Mouse (Mus musculus) stomach, postnatal 0 days (tissue): ENCODE data around the gene Clrn2. TPM values are rescaled to one million over a fixed set of nuclear protein-coding genes. Genes with fewer than 3 reads are reported as not detected.
"Not testable (repeated sequence)": the region's sequence is repeated elsewhere in the genome, so short reads cannot be mapped to it uniquely, and the experiment has no call there.

Experiments
- ATAC-seq: fragments of 200-750 bp; cut with Nextera tagmentation; 2 replicates; pipeline ENCODE4 v1.8.0; 2017; ENCODE audit not compliant: low FRiP score, low TSS enrichment
- DNase-seq: peaks from one replicate; pipeline ENCODE4 v3.0.0-alpha.2; 2016; ENCODE audit warnings: low spot score
- H3K27ac ChIP-seq: fragments of 300-500 bp; sonication (generic); replicated peaks from 2 replicates; pipeline ENCODE4 v1.5.1; 2014; ENCODE audit warnings: mild to moderate bottlenecking, control low read depth
- H3K27me3 ChIP-seq: fragments of 300-500 bp; sonication (generic); 2 replicates; pipeline ENCODE4 v1.6.1; 2014; ENCODE audit warnings: low read length; ENCODE audit not compliant: control insufficient read depth, insufficient read depth
- H3K36me3 ChIP-seq: fragments of 300-500 bp; sonication (generic); 2 replicates; pipeline ENCODE4 v1.6.1; 2014; ENCODE audit warnings: low read length, mixed read lengths; ENCODE audit not compliant: control insufficient read depth, insufficient read depth
- H3K4me1 ChIP-seq: fragments of 300-500 bp; sonication (generic); replicated peaks from 2 replicates; pipeline ENCODE4 v1.6.1; 2014; ENCODE audit warnings: antibody characterized with exemption; ENCODE audit not compliant: control insufficient read depth, insufficient read depth
- H3K4me2 ChIP-seq: fragments of 300-500 bp; sonication (generic); replicated peaks from 2 replicates; pipeline ENCODE4 v1.6.1; 2014; ENCODE audit warnings: low read depth, mild to moderate bottlenecking, control low read depth, moderate library complexity
- H3K4me3 ChIP-seq: fragments of 300-500 bp; sonication (generic); 2 replicates; pipeline ENCODE4 v1.5.1; 2014; ENCODE audit warnings: low read depth, low read length, control low read depth
- H3K9ac ChIP-seq: fragments of 300-500 bp; sonication (generic); 2 replicates; pipeline ENCODE4 v1.6.1; 2014; ENCODE audit warnings: mild to moderate bottlenecking, low read length, control low read depth, mixed read lengths
- H3K9me3 ChIP-seq: fragments of 300-500 bp; sonication (generic); 2 replicates; pipeline ENCODE4 v1.6.1; 2016; ENCODE audit warnings: low read length; ENCODE audit not compliant: control insufficient read depth
- CTCF ChIP-seq: IDR thresholded peaks from 2 replicates; pipeline ENCODE4 v1.5.1; 2016; ENCODE audit warnings: antibody characterized with exemption, low read depth, mild to moderate bottlenecking, moderate library complexity
- EP300 ChIP-seq: optimal IDR thresholded peaks from 2 replicates; pipeline ENCODE3; 2016; ENCODE audit warnings: antibody characterized with exemption
- WGBS: fragments of 180-500 bp; shearing (Covaris S2); extraction: QIAGEN DNeasy Blood & Tissue Kit; methylation state at CpG from one replicate; pipeline ENCODE4 v1.1.7; 2014; 5-methylcytosine and 5-hydroxymethylcytosine counted together
- polyA plus RNA-seq: library from polyadenylated mRNA; unstranded; fragments of >200 nt; fragmentation: Nextera tagmentation; extraction: Ambion mirVana; gene quantifications from 2 replicates; pipeline ENCODE4 v1.2.1, GENCODE M21; 2015

The Clrn2 gene
- polyA plus RNA-seq, 1 experiment from 2014 or later, result not detected

DNA sequence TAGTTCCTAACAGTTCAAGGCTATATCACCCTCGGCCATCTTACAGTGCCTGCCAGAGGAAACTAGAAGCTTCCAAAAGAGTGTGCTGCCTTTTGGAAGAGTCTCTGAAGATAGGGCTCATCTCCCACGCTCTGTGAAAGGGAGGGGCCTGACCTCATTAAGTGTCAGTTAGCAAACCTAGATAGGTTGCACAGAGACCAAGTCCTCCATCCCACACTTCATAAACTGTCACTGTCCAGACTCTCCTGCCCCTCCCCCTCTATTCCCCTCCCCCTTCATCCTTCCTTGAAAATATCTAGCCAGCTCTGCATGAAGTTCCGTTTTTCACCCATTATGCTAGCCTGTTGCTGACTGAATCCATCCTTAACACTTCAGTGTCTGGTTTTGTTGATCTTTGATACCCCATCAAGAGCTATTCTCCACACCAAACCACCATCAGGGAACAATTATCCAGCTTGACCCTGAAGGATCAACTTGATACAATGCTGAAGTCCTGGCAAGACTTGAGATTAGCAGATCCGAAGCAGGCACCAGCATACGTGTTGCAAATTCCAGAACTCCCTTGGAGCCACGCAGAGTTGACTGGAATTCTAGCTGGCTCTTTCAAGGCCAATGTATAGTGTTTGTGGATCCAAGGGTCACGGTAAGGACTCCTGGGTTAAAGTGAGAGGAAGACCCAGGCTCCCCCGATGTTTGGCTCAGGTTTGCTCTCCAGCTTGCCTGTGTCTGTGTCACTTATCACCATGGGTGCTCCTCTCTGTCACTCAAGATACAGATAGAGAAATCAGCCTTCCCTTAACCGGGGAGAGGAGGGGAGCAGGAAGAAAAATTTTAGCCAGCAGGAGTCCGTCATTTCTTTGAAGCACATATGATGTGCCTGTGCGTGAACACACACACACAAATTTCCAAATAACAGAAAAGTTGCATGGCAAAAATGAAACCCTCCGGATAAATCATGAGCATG, 31.4 kb upstream of the Clrn2 start:
- WGBS, result 68% methylated on average over 12 of the region's 12 CpGs
- TF ChIP-seq CTCF (no peak), EP300 (no peak)
- Histone ChIP-seq H3K9me3 (no peaks in the 10 kb centered on the region), H3K4me1 (no peaks in the 10 kb centered on the region), H3K4me3 (no peak overlapping the region), H3K4me2 (no peak overlapping the region), H3K27ac (no peak overlapping the region), H3K9ac (no peak overlapping the region), H3K27me3 (no peaks in the 10 kb centered on the region), H3K36me3 (no peaks in the 10 kb centered on the region)
- DNase-seq (no peak), ATAC-seq (no peak)

DNA sequence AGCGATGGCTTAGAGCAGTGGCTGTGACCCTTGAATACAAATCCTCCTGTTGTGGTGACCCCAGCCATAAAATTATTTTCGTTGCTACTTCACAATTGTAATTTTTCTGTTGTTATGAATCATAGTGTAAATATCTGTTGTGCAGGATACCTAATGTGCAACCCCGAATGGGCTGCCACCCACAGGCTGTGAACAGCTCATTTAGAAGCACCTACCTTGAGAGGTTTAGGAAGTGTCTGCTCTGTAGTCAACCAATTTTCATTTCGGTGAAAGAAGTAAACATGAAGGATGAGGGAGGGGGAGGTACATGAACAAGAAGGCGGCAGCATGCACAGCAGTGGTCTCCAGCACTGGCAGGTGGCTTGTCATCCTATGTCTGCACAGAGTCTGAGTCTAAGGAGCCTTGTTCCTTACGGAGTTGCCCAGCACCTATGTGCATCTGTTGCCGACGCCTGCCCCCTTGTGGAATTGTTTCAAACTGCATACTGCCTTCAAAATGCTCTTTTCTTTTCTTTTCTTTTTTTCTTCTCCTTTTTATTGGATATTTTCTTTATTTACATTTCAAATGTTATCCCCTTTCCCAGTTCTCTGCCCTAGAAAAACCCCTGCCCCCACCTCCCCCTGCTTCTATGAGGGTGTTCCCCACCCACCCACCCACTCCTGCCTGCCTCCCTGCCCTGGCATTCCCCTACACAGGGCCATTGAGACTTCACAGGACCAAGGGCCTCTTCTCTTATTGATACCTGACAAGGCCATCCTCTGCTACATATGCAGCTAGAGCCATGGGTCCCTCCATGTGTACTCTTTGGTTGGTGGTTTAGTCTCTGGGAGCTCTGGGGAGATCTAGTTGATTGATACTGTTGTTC, 29.3 kb upstream of the Clrn2 start:
- ATAC-seq (no peak), DNase-seq (peak; percentile 59)
- TF ChIP-seq CTCF (peak; percentile 88), EP300 (no peak)
- Histone ChIP-seq H3K36me3 (no peaks in the 10 kb centered on the region), H3K27ac (no peak overlapping the region), H3K4me3 (no peak overlapping the region), H3K4me1 (no peaks in the 10 kb centered on the region), H3K4me2 (no peak overlapping the region), H3K9me3 (no peaks in the 10 kb centered on the region), H3K27me3 (no peaks in the 10 kb centered on the region), H3K9ac (no peak overlapping the region)
- WGBS, result 39% methylated on average over 8 of the region's 8 CpGs

DNA sequence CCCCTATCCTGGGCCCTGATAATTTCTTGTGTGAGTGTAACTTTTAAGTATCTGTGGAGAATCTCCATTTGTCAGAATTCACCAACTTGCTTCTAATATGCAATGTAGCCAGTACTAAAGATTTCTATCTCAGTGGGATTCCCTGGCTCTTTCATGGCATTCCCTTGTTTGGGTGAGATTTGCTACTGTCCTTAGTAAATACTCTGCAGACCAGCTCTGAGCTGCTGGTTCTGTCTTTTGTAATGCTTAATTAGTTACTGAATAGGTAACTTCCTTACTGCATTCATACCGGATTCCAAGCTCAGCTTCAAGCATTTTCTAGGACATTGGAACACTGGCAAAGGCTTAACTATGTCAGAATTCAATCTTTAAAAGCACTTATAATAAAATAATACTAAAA, 27.8 kb upstream of the Clrn2 start:
- H3K36me3 ChIP-seq, H3K9me3 ChIP-seq, H3K4me1 ChIP-seq, H3K4me3 ChIP-seq, H3K9ac ChIP-seq, ATAC-seq, H3K4me2 ChIP-seq, DNase-seq, H3K27ac ChIP-seq, H3K27me3 ChIP-seq: not testable (repeated sequence)
- WGBS, result 67% methylated on average over 1 of the region's 1 CpGs

DNA sequence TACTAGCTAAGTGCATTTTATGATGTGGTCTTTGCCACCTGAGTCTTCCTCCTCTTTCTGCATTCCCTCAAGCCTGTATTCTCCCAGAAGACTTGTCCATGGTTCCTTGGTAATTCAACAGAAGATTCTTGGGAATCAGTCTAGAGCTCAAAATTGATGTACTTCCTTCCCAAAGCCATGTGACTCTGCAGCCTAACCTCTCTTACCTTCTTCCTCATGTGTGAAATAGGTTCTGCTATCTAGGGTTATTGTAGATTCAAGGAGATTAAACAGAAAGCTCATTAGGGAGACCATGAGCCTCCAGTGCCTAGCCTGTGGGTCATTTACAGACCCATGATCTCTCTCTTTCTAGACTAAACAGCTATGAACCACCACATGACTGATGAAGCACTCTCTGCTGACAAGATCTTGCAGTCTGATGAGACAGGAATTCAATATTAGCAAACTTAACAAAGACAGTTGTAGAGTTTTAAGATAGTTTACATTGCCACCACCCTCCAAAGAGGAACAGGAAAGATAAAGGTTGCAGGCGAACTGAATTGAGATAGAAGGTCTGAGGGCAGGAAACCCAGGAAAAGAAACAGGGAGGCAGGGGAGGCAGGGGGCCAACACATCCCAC, 27.0 kb upstream of the Clrn2 start:
- Histone ChIP-seq H3K36me3 (no peaks in the 10 kb centered on the region), H3K4me2 (no peak overlapping the region), H3K4me3 (no peak overlapping the region), H3K9ac (no peak overlapping the region), H3K9me3 (no peaks in the 10 kb centered on the region), H3K4me1 (no peaks in the 10 kb centered on the region), H3K27ac (no peak overlapping the region), H3K27me3 (no peaks in the 10 kb centered on the region)
- no peak for DNase-seq
- WGBS, result 39% methylated on average over 1 of the region's 1 CpGs
- no peak for ATAC-seq
- TF ChIP-seq EP300, result no peak
- TF ChIP-seq CTCF, result no peak

DNA sequence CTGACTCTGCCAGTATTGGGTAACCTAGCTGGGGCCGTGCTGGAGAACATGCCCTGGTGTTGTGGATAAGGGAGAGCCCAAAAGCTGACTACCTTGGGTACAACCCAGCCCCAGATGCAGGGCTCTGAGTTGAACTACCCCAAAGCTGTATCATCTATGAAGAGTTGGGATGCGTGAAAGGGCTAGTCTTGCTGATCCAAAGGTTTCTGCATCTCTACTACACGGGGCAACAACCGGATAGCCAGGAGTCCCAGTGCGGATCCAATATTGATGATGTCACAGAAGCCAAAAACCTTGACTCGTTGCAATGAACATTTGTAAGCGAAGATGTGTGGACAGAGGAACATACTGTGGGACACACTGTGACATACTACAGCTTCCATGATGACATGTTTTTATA, 25.7 kb upstream of the Clrn2 start:
- Histone ChIP-seq H3K27ac (no peak overlapping the region), H3K4me1 (no peaks in the 10 kb centered on the region), H3K27me3 (no peaks in the 10 kb centered on the region), H3K36me3 (no peaks in the 10 kb centered on the region), H3K4me2 (no peak overlapping the region), H3K9me3 (no peaks in the 10 kb centered on the region), H3K9ac (no peak overlapping the region), H3K4me3 (no peak overlapping the region)
- ATAC-seq (no peak), DNase-seq (no peak)
- WGBS, result 92% methylated on average over 7 of the region's 7 CpGs
- TF ChIP-seq CTCF, result no peak
- no peak for TF ChIP-seq EP300
